Mouse (Mus musculus): Measurements from ENCODE around the gene Acvr1b.
A peak's percentile ranks its signal among the peaks of the same experiment; 100 is the strongest.

Gene Acvr1b

DNA sequence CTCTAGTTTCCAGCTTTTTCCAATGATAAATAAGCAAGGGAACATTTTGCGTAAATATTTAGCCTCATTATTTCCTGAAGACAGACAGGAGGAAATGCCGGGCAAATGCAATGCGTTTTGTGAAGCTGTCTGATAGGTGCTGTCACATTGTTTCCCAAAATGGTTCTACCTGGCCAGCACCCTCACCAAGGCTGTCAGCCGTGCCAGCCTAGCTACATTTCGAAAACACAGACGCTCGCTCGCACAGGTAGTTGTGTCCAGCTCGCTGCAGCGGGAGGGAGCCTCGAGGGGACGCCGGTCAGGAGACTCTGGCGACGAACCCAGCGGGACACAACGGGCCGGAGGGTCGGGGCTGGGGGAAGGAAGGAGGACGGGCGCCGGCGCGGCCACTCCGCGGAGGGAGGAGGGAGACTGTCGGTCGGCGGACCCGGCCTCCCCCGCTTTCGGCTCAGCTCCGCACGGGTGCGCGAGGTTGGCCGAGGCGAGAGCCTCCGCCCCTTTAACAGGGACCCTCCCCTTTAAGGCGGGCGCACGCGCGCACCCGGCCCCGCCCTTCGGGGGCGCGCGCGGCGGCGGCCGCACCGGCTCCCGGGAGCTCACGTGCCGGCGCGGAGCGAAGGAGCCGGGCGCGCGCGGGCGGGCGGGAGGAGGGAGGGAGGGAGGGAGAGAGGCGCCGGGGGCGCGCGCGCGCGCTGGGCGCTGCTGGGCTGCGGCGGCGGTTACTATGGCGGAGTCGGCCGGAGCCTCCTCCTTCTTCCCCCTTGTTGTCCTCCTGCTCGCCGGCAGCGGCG lies at the start of gene Acvr1b:
Gene Acvr1b, plus strand, starts transcription at position 647 of the 791 bp plus-strand sequence.
- DNase-seq (ENCODE audit: low read depth), result peak; percentile 60

DNA sequence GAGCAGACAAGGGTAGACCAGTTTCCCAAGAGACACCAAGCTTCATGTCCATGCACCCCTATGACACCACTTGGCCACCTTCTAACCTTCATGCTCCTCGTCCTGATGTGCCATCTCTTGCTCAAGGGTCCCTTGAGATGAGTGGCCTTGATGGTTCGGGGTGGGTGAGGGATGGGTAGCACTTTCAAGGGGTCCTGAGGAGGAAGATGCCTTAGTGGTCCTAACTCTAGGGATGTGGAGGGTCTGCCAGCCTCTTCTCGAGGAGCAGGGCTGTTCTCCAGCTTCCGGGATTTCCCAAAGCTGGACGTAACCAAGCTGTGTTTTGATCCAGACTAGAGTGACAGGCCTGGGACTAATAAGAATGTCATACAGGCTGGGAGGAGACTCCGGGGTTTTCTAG lies 48.3 kb upstream of the Acvr1b start:
- DNase-seq (ENCODE audit: low read depth), result no peak

DNA sequence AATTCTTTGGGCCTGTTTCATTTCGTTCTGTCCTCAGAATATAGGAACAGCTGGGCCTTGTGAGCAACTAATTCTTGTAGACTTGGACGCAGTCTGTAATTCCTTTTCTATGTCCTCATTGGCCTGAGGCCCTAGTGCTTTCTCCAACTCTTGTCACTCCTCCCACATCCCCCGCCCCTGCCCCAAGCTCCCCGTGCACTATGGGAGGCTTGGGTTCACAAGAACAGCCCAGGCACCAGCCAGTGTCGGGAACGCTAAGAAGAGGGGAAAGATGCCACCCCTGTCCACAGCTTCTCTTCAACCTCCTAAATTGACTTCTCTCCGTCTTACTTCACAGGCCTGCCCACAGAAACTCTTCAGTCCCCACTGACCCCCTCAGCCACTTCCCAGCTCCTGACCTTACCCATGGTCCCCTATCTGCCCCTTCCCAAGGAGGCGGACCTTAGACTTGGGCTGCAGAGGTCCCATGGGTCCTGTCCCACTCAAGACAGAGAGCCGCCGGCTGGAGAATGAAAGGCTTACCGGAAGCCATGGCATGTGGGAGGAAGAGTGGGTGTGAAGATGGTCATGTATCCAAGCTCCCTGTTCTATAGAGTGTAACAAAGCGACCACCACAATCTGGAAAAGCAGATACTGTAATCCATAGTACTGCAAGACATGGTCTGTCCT lies 46.9 kb upstream of the Acvr1b start:
- DNase-seq (ENCODE audit: low read depth), result peak; percentile 51

DNA sequence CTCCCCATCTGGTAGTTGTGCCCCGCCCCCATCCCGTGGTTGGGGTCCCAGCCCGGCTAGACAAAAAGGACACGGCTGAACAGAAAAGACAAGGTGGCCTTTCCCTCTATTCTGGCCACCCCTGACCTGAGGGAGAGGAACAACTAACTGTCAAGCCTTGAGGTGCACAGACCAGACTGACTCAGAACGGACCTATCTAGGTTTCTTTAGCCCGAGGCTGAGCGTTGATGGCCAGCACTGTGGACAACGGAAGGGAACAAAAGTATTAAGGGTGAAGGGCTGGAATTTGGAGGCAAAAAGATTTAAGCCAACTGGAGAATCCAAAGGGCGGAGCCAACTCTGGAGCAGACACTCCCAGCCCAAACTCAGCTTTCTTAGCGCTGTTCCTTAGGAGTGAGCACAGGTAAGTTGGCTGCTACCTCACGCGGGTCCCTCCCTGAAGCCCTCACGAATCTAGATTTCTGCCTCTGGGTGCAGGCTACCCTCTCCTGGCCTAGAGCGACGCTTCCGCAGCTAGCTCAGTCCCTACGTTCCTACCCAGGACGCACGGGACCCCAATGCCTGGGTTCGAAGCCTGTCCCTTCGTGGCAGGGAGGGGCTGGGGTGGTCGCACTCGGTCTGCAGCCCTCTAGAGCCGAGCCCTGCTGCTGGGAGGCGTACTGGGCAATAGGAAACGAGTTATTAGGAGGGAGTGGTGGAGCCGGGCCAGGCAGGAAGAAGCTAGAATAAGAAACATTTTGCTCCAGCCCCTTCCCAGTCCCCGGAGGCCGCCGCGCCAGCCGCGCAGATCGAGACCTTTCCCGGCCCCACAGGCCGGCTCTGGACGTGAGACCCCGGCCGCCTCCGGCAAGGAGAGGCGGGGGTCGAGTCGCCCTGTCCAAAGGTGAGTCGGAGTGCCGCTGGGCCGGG lies 45.4 kb upstream of the Acvr1b start, which contains the start of gene Acvrl1:
Gene Acvrl1, plus strand, starts transcription at position 342 of the 909 bp plus-strand sequence.
- DNase-seq (ENCODE audit: low read depth), result no peak

DNA sequence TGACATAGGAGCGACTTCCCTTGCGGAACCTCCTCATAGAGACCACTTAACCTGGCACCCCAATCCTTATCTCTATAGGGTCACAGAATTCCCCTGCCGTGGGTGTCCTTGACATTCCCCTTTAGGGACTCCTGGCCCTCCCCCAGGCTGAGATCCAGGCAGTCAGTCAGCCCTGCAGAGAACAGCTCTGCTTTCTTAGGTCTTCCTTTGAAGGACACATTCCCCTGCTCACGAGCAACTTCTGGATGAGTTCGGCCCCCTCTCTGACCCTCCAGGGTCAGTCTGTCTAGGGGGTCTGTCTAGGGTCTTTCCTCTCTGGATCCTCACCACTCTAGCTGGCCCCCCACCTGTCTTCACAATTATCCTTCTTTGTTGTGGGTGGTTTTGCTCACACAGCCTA lies 44.5 kb upstream of the Acvr1b start:
- no peak for DNase-seq (ENCODE audit: low read depth)

DNA sequence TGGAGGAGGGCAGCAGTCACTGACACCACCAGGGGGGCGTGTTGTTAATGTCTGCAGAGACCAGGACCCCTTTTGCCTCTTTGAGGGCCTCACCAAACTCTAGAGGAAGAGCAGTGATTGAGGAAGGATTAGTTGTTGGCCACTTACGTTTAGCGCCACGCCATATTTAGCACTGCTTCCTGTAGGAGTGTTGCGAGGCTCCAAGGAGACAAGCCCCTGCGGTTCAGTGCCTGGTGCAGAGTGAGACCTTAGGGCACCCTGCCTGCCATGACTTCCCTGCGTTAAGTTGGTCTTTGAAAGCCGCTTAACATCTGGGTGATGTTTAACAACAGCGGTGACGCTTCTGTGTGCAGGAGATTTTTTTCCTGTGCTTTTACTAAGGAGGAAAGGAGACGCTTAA lies 42.4 kb upstream of the Acvr1b start:
- DNase-seq (ENCODE audit: low read depth), result no peak

DNA sequence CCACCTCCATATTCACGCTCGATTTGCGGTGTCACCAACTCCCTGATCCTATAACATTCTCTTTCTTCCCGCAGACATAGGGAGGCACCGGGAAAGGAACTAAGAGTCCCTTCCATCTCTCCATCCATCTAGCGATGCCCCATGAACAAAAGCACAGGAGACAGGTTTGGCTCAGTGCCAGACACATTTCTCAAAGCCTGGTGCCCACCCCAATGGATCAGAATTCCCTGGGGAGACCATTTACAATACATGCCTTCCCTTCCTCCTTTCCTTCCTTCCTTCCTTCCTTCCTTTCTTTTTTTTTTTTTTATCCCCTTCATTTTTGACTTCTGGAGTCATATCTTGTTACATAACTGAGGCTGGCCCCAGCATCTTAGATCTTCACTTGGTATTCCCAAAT lies 41.8 kb upstream of the Acvr1b start:
- DNase-seq (ENCODE audit: low read depth), result no peak

DNA sequence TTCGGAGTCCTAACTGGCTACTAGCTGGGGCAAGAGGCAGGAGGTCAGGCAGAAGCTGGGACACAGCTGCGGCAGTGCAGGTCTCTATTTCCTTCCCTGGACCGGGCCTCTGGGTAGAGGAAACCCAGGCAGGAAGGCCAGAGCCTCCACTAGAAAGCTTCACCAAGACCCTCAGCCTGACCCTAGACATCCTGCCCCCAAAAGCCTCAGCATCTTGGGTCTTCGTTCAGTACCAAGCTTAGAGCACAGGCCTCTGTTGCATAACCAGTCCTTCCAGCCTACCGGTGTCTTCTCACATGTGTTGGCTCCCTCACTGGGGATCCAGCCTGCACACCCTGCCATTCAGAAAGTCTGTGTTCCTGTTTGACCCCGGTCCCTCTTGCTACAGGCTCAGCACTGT lies 41.1 kb upstream of the Acvr1b start:
- no peak for DNase-seq (ENCODE audit: low read depth)

DNA sequence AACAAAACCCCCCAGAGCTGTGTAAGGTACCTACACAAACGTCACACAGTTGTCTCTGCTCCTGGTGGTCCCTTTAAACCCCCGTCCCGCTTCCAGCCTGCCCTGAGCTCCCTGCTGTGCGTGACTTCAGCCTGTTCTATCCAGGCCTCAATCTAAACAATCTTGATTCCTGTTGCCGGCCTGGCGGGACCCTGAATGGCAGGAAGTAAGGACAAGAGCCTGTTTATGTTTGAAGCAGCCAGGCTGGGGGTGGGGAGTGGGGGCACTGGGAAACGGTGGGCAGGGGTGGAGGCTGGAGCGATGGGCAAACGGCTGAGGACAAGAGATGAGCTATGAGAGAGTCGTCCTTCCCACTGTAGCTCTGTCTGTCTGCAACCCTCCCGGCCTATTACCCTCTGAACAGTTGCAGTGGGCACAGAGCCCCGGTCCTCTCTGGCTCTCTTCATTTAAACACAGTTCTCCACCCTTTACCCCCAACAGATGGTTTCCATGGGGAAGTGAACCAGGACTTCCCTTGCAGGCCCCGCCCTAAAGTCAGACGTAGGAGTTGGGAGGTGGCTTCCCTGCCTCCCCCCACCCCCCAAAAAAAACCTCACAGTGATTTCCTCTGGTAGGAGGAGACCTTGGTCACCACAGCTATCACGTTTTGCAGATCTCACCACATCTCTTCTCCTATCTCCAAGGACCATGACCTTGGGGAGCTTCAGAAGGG lies 39.7 kb upstream of the Acvr1b start:
- no peak for DNase-seq (ENCODE audit: low read depth)

DNA sequence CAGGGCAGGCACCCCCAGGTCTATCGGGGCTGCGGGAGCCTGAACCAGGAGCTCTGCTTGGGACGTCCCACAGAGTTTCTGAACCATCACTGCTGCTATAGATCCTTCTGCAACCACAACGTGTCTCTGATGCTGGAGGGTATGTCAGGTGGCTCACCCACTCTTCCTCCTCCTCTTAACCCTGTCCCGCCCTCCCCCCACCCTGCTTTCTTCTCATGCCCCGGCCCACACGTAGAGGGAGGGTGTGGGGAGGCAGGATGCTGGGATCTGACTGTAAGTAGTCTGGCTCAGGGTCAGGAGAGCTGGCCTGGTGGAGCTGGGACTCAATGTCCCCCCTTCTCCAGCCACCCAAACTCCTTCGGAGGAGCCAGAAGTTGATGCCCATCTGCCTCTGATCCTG lies 38.5 kb upstream of the Acvr1b start:
- no peak for DNase-seq (ENCODE audit: low read depth)

DNA sequence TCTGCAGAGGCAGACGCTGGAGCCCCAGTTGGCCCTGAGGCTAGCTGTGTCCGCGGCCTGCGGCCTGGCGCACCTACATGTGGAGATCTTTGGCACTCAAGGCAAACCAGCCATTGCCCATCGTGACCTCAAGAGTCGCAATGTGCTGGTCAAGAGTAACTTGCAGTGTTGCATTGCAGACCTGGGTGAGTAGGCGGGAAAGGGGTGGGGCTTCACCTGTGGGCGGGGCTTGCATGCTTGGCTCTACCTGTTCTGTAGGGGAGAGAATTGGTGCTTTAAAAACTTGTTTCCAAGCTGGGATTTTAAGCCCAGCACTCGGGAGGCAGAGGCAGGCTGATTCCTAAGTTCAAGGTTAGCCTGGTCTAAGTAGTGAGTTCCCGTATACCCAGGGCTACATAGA lies 36.4 kb upstream of the Acvr1b start:
- DNase-seq (ENCODE audit: low read depth), result no peak

DNA sequence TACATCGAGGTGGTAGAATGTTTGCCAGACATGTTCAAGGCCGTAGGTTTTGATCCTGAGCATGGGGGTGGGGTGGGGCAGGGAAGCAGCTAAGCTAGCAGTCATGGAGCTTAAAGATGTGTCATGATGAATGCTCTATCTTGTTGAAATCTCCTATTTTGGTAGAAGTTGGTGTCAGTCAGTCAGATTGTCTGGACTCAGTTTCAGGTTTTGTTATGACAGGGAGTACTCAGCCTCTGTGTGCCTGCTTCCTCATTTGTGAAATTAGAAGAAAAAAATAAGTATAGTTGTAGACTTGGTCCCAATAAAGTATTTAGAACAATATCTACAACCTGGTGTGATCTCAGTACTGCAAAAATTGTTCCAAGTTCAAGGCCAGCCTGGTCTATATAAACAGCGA lies 35.2 kb upstream of the Acvr1b start:
- DNase-seq (ENCODE audit: low read depth), result no peak

DNA sequence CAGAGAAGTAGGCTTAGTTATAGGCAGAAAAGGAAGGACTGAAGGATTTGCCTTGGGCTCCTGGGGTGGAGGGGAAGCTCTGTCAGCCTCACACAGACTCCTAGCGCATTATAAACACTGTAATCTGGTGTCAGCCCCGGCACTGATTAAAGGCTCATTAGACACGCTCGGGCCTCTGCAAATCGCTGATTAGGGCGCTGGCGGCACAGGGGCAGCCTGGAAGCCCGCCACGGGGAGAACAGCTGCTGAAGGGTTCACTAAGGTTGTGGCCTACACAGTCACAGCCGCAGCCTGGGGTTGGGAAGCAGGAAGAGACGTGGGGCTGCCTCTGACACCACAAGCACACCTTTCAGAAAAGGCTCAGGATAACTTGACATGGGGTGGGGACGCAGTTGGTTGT lies 34.0 kb upstream of the Acvr1b start:
- no peak for DNase-seq (ENCODE audit: low read depth)

DNA sequence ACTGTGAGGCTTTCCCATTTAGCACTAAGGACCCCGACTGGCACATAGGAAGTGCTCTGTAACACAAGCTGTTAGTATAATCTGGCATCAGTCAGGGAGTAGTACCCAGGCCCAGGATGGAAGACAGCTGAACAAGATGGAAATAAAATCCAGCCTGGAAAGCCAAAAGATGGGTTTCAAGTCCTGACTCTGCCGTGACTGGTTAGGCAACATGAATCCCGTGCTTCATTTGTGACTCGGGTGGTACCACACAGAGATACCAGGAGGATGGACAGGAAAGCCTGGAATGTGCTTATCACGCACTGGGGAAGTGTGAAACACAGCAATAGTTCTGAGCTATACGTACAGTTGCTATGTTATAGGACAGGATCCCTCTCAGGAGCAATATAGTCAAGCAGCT lies 33.3 kb upstream of the Acvr1b start:
- no peak for DNase-seq (ENCODE audit: low read depth)

DNA sequence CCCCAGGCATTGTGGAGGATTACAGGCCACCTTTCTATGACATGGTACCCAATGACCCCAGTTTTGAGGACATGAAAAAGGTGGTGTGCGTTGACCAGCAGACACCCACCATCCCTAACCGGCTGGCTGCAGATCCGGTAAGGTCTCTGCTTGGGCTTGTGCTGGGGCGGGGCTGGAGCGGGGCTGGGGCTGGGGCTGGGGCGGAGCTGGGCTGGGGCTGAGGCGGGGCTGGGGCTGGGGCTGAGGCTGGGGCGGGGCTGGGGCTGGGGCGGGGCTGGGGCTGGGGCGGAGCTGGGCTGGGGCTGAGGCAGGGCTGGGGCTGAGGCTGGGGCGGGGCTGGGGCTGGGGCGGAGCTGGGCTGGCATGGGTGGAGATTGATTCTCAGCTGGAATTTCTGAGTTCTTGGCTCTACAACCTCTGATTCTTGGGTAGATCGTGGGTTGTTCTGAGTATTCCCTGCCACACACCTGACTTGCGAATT lies 32.8 kb upstream of the Acvr1b start:
- no peak for DNase-seq (ENCODE audit: low read depth)

DNA sequence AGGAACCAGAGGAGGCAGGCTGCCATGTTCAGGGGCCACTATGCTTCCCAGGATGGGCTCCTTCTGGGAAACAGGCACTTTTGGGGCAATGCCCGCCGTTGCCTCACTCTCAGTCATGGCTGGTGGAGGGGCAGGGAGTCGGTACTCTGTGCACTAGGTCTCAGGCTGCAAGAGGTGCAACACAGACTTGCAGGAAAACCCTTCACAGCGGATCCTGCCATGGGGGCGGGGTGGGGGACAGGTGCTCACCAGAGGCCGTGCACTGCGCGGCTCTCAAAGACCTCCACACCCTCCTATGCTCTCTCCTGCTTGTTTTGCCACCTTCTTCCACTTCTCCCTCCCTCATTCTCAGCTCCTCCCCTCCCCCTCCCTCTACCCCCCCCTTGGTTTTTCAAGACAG lies 31.2 kb upstream of the Acvr1b start:
- no peak for DNase-seq (ENCODE audit: low read depth)

DNA sequence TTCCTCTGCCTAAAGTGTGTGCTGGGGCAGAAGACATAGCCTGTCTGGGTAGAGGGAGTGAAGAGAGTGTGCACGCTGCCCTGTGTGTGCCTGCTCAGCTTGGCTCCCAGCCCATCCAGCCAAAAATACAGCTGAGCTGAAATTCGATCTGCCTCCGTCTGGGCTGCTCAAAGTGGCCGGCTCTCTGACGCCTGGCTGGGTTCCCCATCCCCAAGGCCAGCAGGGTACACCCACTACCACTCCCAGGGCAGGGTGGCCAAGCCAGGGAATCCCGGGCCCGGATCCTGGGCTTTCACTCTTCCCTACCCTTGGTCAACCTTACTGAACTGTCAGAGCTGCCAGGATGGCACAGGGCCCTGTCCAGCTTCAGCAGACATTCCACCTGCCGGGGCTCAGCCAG lies 30.4 kb upstream of the Acvr1b start:
- peak; percentile 82 for DNase-seq (ENCODE audit: low read depth)

DNA sequence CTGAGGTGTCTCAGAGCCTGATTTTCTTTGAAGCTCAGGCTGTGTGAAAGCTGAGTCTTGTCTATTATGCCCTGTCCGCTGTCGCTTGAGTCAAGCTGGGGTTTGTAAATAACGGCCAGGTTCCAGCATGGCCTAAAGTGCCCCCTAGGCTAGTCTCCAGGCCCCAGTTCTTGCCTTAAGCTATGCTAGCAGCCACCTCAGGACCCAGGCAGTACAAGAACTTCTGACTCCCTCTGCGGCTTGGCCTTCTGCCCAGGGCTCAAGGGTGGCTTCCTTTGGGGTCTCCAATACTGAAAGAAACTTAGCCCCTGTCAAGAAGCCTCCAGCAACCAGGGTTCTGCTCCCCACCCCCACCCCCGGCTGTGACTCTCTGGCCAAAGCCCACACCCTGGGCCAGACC lies 29.7 kb upstream of the Acvr1b start:
- no peak for DNase-seq (ENCODE audit: low read depth)

DNA sequence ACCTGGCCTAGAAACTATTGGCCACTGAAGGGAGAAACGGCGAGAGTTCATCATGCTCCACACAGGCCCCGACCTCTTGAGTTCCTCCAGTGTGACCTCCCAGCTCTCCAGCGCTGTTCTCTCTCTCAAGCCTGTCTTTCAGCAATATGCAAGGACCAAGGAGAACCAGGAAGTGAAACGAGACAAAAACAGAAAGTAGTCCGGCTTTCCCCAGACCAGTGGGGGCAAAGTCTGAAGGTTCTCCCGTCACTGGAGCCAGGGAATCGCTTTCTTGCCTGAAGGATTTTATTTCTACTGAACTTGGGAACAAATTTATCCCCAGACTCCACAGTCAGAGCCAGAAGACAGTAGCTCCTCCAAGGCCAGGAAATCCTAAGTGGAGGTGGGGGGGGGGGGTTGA lies 29.1 kb upstream of the Acvr1b start:
- DNase-seq (ENCODE audit: low read depth), result no peak

DNA sequence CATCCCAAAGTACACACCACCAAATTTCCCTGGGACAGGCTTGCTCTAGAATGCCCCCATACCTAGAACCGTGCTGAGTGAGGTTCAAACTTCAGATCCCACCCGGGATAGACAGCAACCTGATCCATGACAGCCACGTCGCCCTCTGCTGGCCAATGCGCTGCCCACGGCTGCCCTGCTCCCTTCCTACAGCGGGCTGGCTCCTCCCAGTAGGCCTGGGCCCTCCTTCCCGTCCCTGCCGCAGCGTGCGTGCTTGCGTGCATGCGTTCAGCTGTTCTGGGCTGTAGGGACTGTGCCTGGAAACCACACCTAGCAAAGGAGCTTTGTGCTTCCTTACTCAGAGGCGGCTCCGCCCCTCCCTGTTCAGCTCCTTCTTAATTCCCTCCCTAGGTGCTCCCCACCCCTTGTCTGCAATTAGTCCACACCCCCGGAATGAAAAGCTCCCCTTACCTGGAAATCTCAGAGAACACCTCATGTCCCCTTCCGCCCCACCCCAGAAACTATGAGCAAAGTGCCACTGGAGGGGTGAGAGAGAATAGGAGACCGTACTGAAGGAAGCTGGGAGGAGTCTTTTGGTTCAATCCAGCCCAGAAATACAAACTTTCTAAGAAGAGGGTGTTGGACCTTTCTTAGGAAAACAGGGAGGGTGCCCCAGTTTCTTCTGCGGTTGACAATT lies 28.3 kb upstream of the Acvr1b start:
- DNase-seq (ENCODE audit: low read depth), result peak; percentile 88

Measured in fibroblast of lung, adult 2 months (primary cell).